Mouse (Mus musculus): Measurements from ENCODE around the gene Asb12. TPM values are rescaled to one million over a fixed set of nuclear protein-coding genes. Genes with fewer than 3 reads are reported as not detected.
A peak's percentile ranks its signal among the peaks of the same experiment; 100 is the strongest.
"Not testable (repeated sequence)": the region's sequence is repeated elsewhere in the genome, so short reads cannot be mapped to it uniquely, and the experiment has no call there.

Gene Asb12
- total RNA-seq (2021), result not detected
- long read RNA-seq, experiment 1, result 0 reads
- long read RNA-seq, experiment 2, result 0 reads

- intact Hi-C loops (cut with DNase I), result no loop called here
- no peak for DNase-seq (ENCODE audit: low spot score in 2 of 2)
Observed at GRCm38 (mm10) chrX:95557887-95558286, at the start of gene Asb12, which contains the start of gene Pfn5. TSS of gene Asb12 (minus strand) at chrX:95557987. TSS of gene Pfn5 (plus strand) at chrX:95558104.

- intact Hi-C loops (cut with DNase I), result no loop called here
- DNase-seq (ENCODE audit: low spot score in 2 of 2), result no peak
Observed at GRCm38 (mm10) chrX:95600609-95601008, 42.8 kb upstream of the Asb12 start.

GRCm38 (mm10) chrX:95554321-95554720, 3.5 kb downstream of the Asb12 start:
- DNase-seq (ENCODE audit: low spot score in 2 of 2), result no peak
- intact Hi-C loops (cut with DNase I), result no loop called here

- intact Hi-C loops (cut with DNase I); DNase-seq (ENCODE audit: low spot score in 2 of 2): not testable (repeated sequence)
Observed at GRCm38 (mm10) chrX:95535493-95535892, 22.3 kb downstream of the Asb12 start.

- DNase-seq (ENCODE audit: low spot score in 2 of 2), result no peak
- intact Hi-C loops (cut with DNase I), result no loop called here
Observed at GRCm38 (mm10) chrX:95525166-95525565, 32.6 kb downstream of the Asb12 start.

GRCm38 (mm10) chrX:95523883-95524282, 33.9 kb downstream of the Asb12 start:
- DNase-seq (ENCODE audit: low spot score in 2 of 2), result no peak
- intact Hi-C loops (cut with DNase I), result no loop called here

- no peak for DNase-seq (ENCODE audit: low spot score in 2 of 2)
- intact Hi-C loops (cut with DNase I), result no loop called here
Observed at GRCm38 (mm10) chrX:95457166-95457565, 100.6 kb downstream of the Asb12 start.

- intact Hi-C loops (cut with DNase I), result loop anchor here (10.0 kb wide), 1 partner anchor 209 kb away; the partner anchor contains the start of gene Zc4h2
- no peak for DNase-seq (ENCODE audit: low spot score in 2 of 2)
Observed at GRCm38 (mm10) chrX:95445866-95446265, 111.9 kb downstream of the Asb12 start.

GRCm38 (mm10) chrX:95445141-95445540, 112.6 kb downstream of the Asb12 start:
- DNase-seq (ENCODE audit: low spot score in 2 of 2), result no peak
- intact Hi-C loops (cut with DNase I), result loop anchor here (10.0 kb wide), 1 partner anchor 210 kb away; the partner anchor contains the start of gene Zc4h2

GRCm38 (mm10) chrX:95444776-95445111, 113.0 kb downstream of the Asb12 start, which contains the start of gene Amer1:
TSS of gene Amer1 (minus strand) at chrX:95444872.
- peak; percentile 88 to 91 for DNase-seq (ENCODE audit: low spot score in 2 of 2)
- intact Hi-C loops (cut with DNase I), result loop anchor here (10.0 kb wide), 1 partner anchor 210 kb away; the partner anchor contains the start of gene Zc4h2

GRCm38 (mm10) chrX:95443898-95444775, 113.7 kb downstream of the Asb12 start:
- intact Hi-C loops (cut with DNase I), result loop anchor here (10.0 kb wide), 1 partner anchor 211 kb away; the partner anchor contains the start of gene Zc4h2
- DNase-seq (ENCODE audit: low spot score in 2 of 2), result peak; percentile 14

- intact Hi-C loops (cut with DNase I), result loop anchor here (10.0 kb wide), 1 partner anchor 211 kb away; the partner anchor contains the start of gene Zc4h2
- DNase-seq (ENCODE audit: low spot score in 2 of 2), result peak in 1 of 2 experiments; percentile 5
Observed at GRCm38 (mm10) chrX:95443390-95443789, 114.4 kb downstream of the Asb12 start.

- DNase-seq (ENCODE audit: low spot score in 2 of 2), result no peak
Observed at GRCm38 (mm10) chrX:95442261-95442660, 115.5 kb downstream of the Asb12 start.

GRCm38 (mm10) chrX:95441290-95441689, 116.5 kb downstream of the Asb12 start:
- intact Hi-C loops (cut with DNase I), result loop anchor here (10.0 kb wide), 1 partner anchor 214 kb away; the partner anchor contains the start of gene Zc4h2
- no peak for DNase-seq (ENCODE audit: low spot score in 2 of 2)

More at GRCm38 (mm10) chrX:95442261-95442660, 115.5 kb downstream of the Asb12 start:
- intact Hi-C loops (cut with DNase I), result loop anchor here (10.0 kb wide), 1 partner anchor 213 kb away; the partner anchor contains the start of gene Zc4h2

GRCm38 (mm10) chrX:95438491-95438890, 119.3 kb downstream of the Asb12 start:
- intact Hi-C loops (cut with DNase I), result no loop called here
- no peak for DNase-seq (ENCODE audit: low spot score in 2 of 2)

- DNase-seq (ENCODE audit: low spot score in 2 of 2), result peak; percentile 7 to 20
- intact Hi-C loops (cut with DNase I), result no loop called here
Observed at GRCm38 (mm10) chrX:95437236-95437635, 120.6 kb downstream of the Asb12 start.
